Mouse (Mus musculus): ENCODE data around the gene Nrip3. TPM values are rescaled to one million over a fixed set of nuclear protein-coding genes. Genes with fewer than 3 reads are reported as not detected.

Nrip3 gene
- polyA plus RNA-seq (2014; fragmentation: Nextera tagmentation; extraction: Ambion mirVana): 1.1 and 1.3 TPM in 2 replicates

DNA sequence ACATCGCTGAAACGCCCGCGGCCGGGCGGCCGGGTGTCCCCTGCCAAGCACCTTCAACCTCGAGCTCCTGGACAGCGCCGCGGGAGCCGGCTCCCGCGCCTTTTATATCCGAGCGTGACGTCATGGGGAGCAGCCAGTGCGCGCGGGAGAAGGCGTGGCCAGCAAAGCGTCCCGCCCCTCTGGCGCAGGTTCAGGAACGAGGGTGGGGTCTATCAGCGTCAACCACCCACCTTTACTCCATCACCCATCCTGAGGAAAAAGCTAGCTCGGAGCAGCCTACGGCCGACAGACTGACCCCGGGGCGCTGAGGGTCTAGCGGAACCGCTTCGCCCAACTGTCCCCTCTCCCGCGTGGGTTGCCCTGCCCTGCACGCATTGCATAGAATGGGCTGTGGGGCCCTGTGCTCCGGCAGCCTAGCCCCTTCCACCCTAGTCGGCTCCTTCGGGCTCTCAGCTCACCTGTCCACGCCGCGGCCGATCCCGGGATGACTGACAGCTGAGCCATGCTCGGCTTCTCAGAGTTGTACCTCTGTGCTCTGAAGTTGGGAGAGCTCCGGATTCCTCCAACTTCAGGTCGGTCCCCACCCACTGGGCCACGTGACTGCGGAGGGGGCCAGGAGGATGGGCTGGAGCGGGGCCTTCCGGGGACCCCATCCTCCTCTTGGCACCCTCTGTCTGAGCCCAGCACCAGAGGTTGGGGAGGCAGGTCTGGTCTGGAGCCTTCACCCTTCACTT is at the start of gene Nrip3:
Gene Nrip3, minus strand, starts transcription at position 556 of the 734 bp plus-strand sequence.
- peak within 1 kb of the TSS; percentile 98 for H3K4me2 ChIP-seq
- H3K9me3 ChIP-seq (ENCODE audit: control insufficient read depth, low read length): no peaks in the 10 kb centered on the region
- H3K36me3 ChIP-seq (ENCODE audit: control insufficient read depth, insufficient read depth, low read length): no peaks in the 10 kb centered on the region
- ATAC-seq (ENCODE audit: low FRiP score) (peak; percentile 92), DNase-seq (ENCODE audit: low spot score, missing footprints) (peak; percentile 98)
- under 1% methylated on average over 51 of the region's 52 CpGs for WGBS
- H3K4me3 ChIP-seq (ENCODE audit: low read depth, low read length): peak within 1 kb of the TSS; percentile 51
- peaks cover 10% of the 10 kb centered on the region for H3K4me1 ChIP-seq (ENCODE audit: control insufficient read depth, insufficient read depth, low read length)
- peaks cover 33% of the 10 kb centered on the region for H3K27me3 ChIP-seq (ENCODE audit: control insufficient read depth, insufficient read depth, low read length)
- no peak within 1 kb of the TSS for H3K27ac ChIP-seq (ENCODE audit: low read depth, low read length)
- H3K9ac ChIP-seq (ENCODE audit: low read length): peak within 1 kb of the TSS; percentile 57

GRCm38 (mm10) chr7:109831376-109831775 is 49.6 kb upstream of the Nrip3 start:
- ATAC-seq (ENCODE audit: low FRiP score) (no peak), DNase-seq (ENCODE audit: low spot score, missing footprints) (peak; percentile 35)
- WGBS: 80% methylated on average over 2 of the region's 2 CpGs
- no peaks in the 10 kb centered on the region for H3K9me3 ChIP-seq (ENCODE audit: control insufficient read depth, low read length)
- H3K27ac ChIP-seq (ENCODE audit: low read depth, low read length): no peak overlapping the region
- no peaks in the 10 kb centered on the region for H3K27me3 ChIP-seq (ENCODE audit: control insufficient read depth, insufficient read depth, low read length)
- no peak overlapping the region for H3K9ac ChIP-seq (ENCODE audit: low read length)
- H3K4me2 ChIP-seq: no peak overlapping the region
- H3K36me3 ChIP-seq (ENCODE audit: control insufficient read depth, insufficient read depth, low read length): no peaks in the 10 kb centered on the region
- H3K4me1 ChIP-seq (ENCODE audit: control insufficient read depth, insufficient read depth, low read length): no peaks in the 10 kb centered on the region
- H3K4me3 ChIP-seq (ENCODE audit: low read depth, low read length): no peak overlapping the region

DNA sequence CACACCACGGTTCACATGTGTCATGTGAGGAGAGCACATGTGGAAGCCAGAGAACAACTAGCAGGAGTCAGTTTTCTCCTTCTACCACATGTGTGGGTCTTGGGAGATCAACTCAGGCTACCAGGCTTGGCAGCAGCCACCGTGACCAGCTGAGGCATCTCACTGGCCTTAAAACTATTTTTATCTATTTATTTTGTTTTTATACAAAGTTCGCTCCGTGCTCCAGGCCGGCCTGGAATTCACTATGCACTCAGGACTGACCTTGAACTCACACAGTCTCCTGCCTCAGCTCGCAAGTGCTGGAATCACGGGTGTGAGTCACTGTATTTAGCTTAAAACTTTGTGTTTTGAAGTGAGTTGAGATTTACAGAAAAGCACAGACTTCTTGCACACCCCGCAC is 45.1 kb upstream of the Nrip3 start:
- Histone ChIP-seq H3K4me2 (no peak overlapping the region), H3K4me3 (ENCODE audit: low read depth, low read length) (no peak overlapping the region), H3K9me3 (ENCODE audit: control insufficient read depth, low read length) (no peaks in the 10 kb centered on the region), H3K4me1 (ENCODE audit: control insufficient read depth, insufficient read depth, low read length) (no peaks in the 10 kb centered on the region), H3K9ac (ENCODE audit: low read length) (no peak overlapping the region), H3K36me3 (ENCODE audit: control insufficient read depth, insufficient read depth, low read length) (no peaks in the 10 kb centered on the region), H3K27me3 (ENCODE audit: control insufficient read depth, insufficient read depth, low read length) (no peaks in the 10 kb centered on the region), H3K27ac (ENCODE audit: low read depth, low read length) (no peak overlapping the region)
- WGBS: 88% methylated on average over 8 of the region's 8 CpGs
- DNase-seq (ENCODE audit: low spot score, missing footprints): no peak
- no peak for ATAC-seq (ENCODE audit: low FRiP score)

DNA sequence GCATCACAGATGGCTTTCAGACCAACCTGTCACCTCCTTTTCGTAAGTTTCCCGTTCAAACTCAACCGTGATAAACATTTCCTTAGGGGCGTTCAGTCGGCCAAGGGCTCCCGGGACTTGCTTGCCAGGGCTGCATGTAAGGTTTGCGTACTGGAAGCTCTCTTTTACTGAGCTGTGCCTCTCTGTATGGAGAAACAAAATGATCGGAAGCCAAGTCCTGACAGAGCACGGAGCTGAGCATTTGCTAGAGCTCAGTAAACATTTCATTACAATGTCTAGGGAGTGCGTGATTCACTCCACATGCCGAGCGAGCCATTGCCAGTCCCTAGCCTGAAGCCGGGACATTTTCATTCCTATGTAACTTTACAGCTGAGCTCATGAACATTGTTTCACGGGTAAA is 43.5 kb upstream of the Nrip3 start:
- no peak for DNase-seq (ENCODE audit: low spot score, missing footprints)
- H3K4me3 ChIP-seq (ENCODE audit: low read depth, low read length): no peak overlapping the region
- H3K9ac ChIP-seq (ENCODE audit: low read length): no peak overlapping the region
- 94% methylated on average over 14 of the region's 14 CpGs for whole genome bisulfite sequencing
- no peak for ATAC-seq (ENCODE audit: low FRiP score)
- no peaks in the 10 kb centered on the region for H3K4me1 ChIP-seq (ENCODE audit: control insufficient read depth, insufficient read depth, low read length)
- H3K4me2 ChIP-seq: no peak overlapping the region
- H3K9me3 ChIP-seq (ENCODE audit: control insufficient read depth, low read length): no peaks in the 10 kb centered on the region
- no peaks in the 10 kb centered on the region for H3K27me3 ChIP-seq (ENCODE audit: control insufficient read depth, insufficient read depth, low read length)
- no peak overlapping the region for H3K27ac ChIP-seq (ENCODE audit: low read depth, low read length)
- no peaks in the 10 kb centered on the region for H3K36me3 ChIP-seq (ENCODE audit: control insufficient read depth, insufficient read depth, low read length)

- Histone ChIP-seq H3K9me3 (ENCODE audit: control insufficient read depth, low read length) (no peaks in the 10 kb centered on the region), H3K36me3 (ENCODE audit: control insufficient read depth, insufficient read depth, low read length) (no peaks in the 10 kb centered on the region), H3K4me2 (no peak overlapping the region), H3K9ac (ENCODE audit: low read length) (no peak overlapping the region), H3K27ac (ENCODE audit: low read depth, low read length) (no peak overlapping the region), H3K4me1 (ENCODE audit: control insufficient read depth, insufficient read depth, low read length) (peaks cover 6% of the 10 kb centered on the region; the same call in 1 of the 2 replicates), H3K4me3 (ENCODE audit: low read depth, low read length) (no peak overlapping the region), H3K27me3 (ENCODE audit: control insufficient read depth, insufficient read depth, low read length) (no peaks in the 10 kb centered on the region; the same call in 1 of the 2 replicates)
- ATAC-seq (ENCODE audit: low FRiP score): no peak
- WGBS: 94% methylated on average over 4 of the region's 4 CpGs
- no peak for DNase-seq (ENCODE audit: low spot score, missing footprints)
Measured at GRCm38 (mm10) chr7:109818600-109818999, 36.8 kb upstream of the Nrip3 start.

DNA sequence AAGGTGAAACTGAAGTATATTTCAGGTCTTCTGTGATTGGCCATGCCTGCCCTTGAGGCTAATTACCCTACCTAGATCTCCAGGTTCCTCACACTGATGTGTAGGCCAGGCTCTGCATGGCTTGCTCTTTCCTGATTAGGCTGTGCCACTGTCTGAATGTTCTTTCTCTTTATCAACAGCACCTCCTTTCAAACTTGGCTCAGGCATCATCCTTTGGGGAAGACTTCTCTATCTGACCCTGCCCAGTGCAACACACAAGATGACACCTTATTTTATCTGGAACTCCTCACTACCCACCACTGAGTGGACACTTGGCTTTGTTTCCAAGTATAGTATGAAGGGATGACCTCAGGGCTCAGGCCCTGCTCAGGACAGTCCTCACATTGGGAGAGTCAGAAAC is 36.1 kb upstream of the Nrip3 start:
- DNase-seq (ENCODE audit: low spot score, missing footprints): no peak

GRCm38 (mm10) chr7:109813330-109814140 is 31.7 kb upstream of the Nrip3 start:
- Histone ChIP-seq H3K27ac (ENCODE audit: low read depth, low read length) (peak overlapping the region; percentile 51), H3K9me3 (ENCODE audit: control insufficient read depth, low read length) (no peaks in the 10 kb centered on the region), H3K9ac (ENCODE audit: low read length) (no peak overlapping the region), H3K4me3 (ENCODE audit: low read depth, low read length) (no peak overlapping the region), H3K4me1 (ENCODE audit: control insufficient read depth, insufficient read depth, low read length) (peaks cover 14% of the 10 kb centered on the region; the same call in 1 of the 2 replicates), H3K36me3 (ENCODE audit: control insufficient read depth, insufficient read depth, low read length) (no peaks in the 10 kb centered on the region), H3K4me2 (no peak overlapping the region), H3K27me3 (ENCODE audit: control insufficient read depth, insufficient read depth, low read length) (no peaks in the 10 kb centered on the region; the same call in 1 of the 2 replicates)
- DNase-seq (ENCODE audit: low spot score, missing footprints): peak; percentile 87
- peak; percentile 84 for ATAC-seq (ENCODE audit: low FRiP score)
- WGBS: 16% methylated on average over 4 of the region's 4 CpGs

More for the DNA sequence above, 36.1 kb upstream of the Nrip3 start:
- Histone ChIP-seq H3K4me3 (ENCODE audit: low read depth, low read length) (no peak overlapping the region), H3K4me2 (no peak overlapping the region), H3K9me3 (ENCODE audit: control insufficient read depth, low read length) (no peaks in the 10 kb centered on the region), H3K4me1 (ENCODE audit: control insufficient read depth, insufficient read depth, low read length) (peaks cover 13% of the 10 kb centered on the region; the same call in 1 of the 2 replicates), H3K36me3 (ENCODE audit: control insufficient read depth, insufficient read depth, low read length) (no peaks in the 10 kb centered on the region), H3K9ac (ENCODE audit: low read length) (no peak overlapping the region), H3K27ac (ENCODE audit: low read depth, low read length) (no peak overlapping the region), H3K27me3 (ENCODE audit: control insufficient read depth, insufficient read depth, low read length) (no peaks in the 10 kb centered on the region; the same call in 1 of the 2 replicates)
- no peak for ATAC-seq (ENCODE audit: low FRiP score)

- Histone ChIP-seq H3K4me3 (ENCODE audit: low read depth, low read length) (no peak overlapping the region), H3K27me3 (ENCODE audit: control insufficient read depth, insufficient read depth, low read length) (no peaks in the 10 kb centered on the region; the same call in 1 of the 2 replicates), H3K4me2 (no peak overlapping the region), H3K4me1 (ENCODE audit: control insufficient read depth, insufficient read depth, low read length) (no peaks in the 10 kb centered on the region; the same call in 1 of the 2 replicates), H3K9me3 (ENCODE audit: control insufficient read depth, low read length) (no peaks in the 10 kb centered on the region), H3K36me3 (ENCODE audit: control insufficient read depth, insufficient read depth, low read length) (no peaks in the 10 kb centered on the region), H3K9ac (ENCODE audit: low read length) (no peak overlapping the region), H3K27ac (ENCODE audit: low read depth, low read length) (no peak overlapping the region)
- ATAC-seq (ENCODE audit: low FRiP score) (no peak), DNase-seq (ENCODE audit: low spot score, missing footprints) (no peak)
- WGBS: 85% methylated on average over 8 of the region's 8 CpGs
Measured at GRCm38 (mm10) chr7:109807616-109808485, 26.0 kb upstream of the Nrip3 start.

Measured in midbrain, embryonic 11.5 days (tissue).